Mouse (Mus musculus) midbrain, embryonic 11.5 days (tissue): ENCODE measurements around the gene Pck1. TPM values are rescaled to one million over a fixed set of nuclear protein-coding genes. Genes with fewer than 3 reads are reported as not detected.
"Not testable (repeated sequence)": the region's sequence is repeated elsewhere in the genome, so short reads cannot be mapped to it uniquely, and the experiment has no call there.

ENCODE experiments used
- ATAC-seq: fragments of 200-750 bp; cut with Nextera tagmentation; 2 replicates; pipeline ENCODE4 v1.8.0; 2017; ENCODE audit warnings: moderate TSS enrichment, moderate library complexity; ENCODE audit not compliant: low FRiP score
- DNase-seq: peaks from one replicate; pipeline ENCODE4 v3.0.0; 2015; ENCODE audit warnings: low spot score; ENCODE audit errors: missing footprints
- H3K27ac ChIP-seq: fragments of 300-500 bp; sonication (generic); 2 replicates; pipeline ENCODE4 v1.5.1; 2014; ENCODE audit warnings: low read depth, low read length
- H3K27me3 ChIP-seq: fragments of 300-500 bp; sonication (generic); 2 replicates; pipeline ENCODE4 v1.6.1; 2014; ENCODE audit warnings: mild to moderate bottlenecking, low read length, moderate library complexity, mixed read lengths; ENCODE audit not compliant: control insufficient read depth, insufficient read depth
- H3K36me3 ChIP-seq: fragments of 300-500 bp; sonication (generic); 2 replicates; pipeline ENCODE4 v1.6.1; 2014; ENCODE audit warnings: mild to moderate bottlenecking, low read length, moderate library complexity, mixed read lengths; ENCODE audit not compliant: control insufficient read depth, insufficient read depth
- H3K4me1 ChIP-seq: fragments of 300-500 bp; sonication (generic); 2 replicates; pipeline ENCODE4 v1.6.1; 2014; ENCODE audit warnings: low read length; ENCODE audit not compliant: control insufficient read depth, insufficient read depth
- H3K4me2 ChIP-seq: fragments of 300-500 bp; sonication (generic); 2 replicates; pipeline ENCODE4 v1.6.1; 2014; ENCODE audit warnings: mild to moderate bottlenecking, moderate library complexity
- H3K4me3 ChIP-seq: fragments of 300-500 bp; sonication (generic); 2 replicates; pipeline ENCODE4 v1.5.1; 2014; ENCODE audit warnings: low read depth, low read length
- H3K9ac ChIP-seq: fragments of 300-500 bp; sonication (generic); 2 replicates; pipeline ENCODE4 v1.6.1; 2014; ENCODE audit warnings: low read length
- H3K9me3 ChIP-seq: fragments of 300-500 bp; sonication (generic); 2 replicates; pipeline ENCODE4 v1.6.1; 2016; ENCODE audit warnings: low read length; ENCODE audit not compliant: control insufficient read depth
- WGBS: fragments of 180-500 bp; shearing (Covaris S2); extraction: QIAGEN DNeasy Blood & Tissue Kit; methylation state at CpG from one replicate; pipeline ENCODE4 v1.1.7; 2014; 5-methylcytosine and 5-hydroxymethylcytosine counted together
- polyA plus RNA-seq: library from polyadenylated mRNA; unstranded; fragments of >200 nt; fragmentation: Nextera tagmentation; extraction: Ambion mirVana; gene quantifications from 2 replicates; pipeline ENCODE4 v1.2.1, GENCODE M21; 2014

Gene Pck1
- polyA plus RNA-seq = not detected in 2 replicates

DNA sequence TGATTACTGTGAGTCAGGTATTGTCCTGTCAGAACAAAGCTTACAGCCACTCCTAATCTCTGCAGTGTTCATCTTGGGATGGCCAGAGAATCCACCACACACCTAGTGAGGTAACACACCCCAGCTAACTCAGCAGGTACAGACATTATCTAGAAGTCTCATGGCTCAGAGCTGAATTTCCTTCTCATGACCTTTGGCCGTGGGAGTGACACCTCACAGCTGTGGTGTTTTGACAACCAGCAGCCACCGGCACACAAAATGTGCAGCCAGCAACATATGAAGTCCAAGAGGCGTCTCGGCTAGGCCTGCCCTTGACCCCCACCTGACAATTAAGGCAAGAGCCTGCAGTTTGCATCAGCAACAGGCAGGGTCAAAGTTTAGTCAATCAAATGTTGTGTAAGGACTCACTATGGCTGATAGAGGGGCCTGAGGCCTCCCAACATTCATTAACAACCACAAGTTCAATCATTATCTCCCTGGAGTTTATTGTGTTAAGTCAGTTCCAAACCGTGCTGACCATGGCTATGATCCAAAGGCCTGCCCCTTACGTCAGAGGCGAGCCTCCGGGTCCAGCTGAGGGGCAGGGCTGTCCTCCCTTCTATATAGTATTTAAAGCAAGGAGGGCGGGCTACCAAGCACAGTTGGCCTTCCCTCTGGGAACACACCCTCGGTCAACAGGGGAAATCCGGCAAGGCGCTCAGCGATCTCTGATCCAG lies at the start of gene Pck1:
TSS of gene Pck1 (plus strand) at position 613 of the 716 bp plus-strand sequence.
- ATAC-seq (no peak), DNase-seq (no peak)
- H3K4me1 ChIP-seq = no peaks in the 10 kb centered on the region
- no peaks in the 10 kb centered on the region for H3K9me3 ChIP-seq
- WGBS = 90% methylated on average over 13 of the region's 13 CpGs
- no peaks in the 10 kb centered on the region for H3K27me3 ChIP-seq
- H3K4me3 ChIP-seq = no peak within 1 kb of the TSS
- H3K9ac ChIP-seq = no peak within 1 kb of the TSS
- no peak within 1 kb of the TSS for H3K27ac ChIP-seq
- no peaks in the 10 kb centered on the region for H3K36me3 ChIP-seq
- no peak within 1 kb of the TSS for H3K4me2 ChIP-seq

DNA sequence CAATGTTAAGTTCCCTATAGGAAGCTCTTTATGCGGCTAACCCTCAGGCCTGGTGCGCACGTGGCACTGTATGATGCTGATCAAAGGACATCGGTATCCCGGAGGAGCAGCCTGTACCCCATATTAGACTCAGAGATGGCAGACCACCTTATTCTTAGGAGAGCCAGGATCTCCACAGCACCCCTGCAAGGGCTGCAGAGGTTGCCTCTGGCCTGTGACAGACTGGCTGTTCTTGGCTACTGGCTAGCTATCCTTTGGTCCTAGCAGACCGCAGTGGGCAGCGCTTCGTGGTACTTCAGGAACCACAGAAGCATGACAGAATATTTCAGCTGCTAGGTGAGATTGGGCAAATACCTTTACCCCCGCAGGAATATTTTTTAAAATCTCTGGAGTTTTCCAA lies 46.4 kb upstream of the Pck1 start:
- H3K9ac ChIP-seq = no peak overlapping the region
- ATAC-seq (0 out of 2 replicates have a peak, but pooled peaks have one; percentile 19), DNase-seq (no peak)
- no peak overlapping the region for H3K4me2 ChIP-seq
- no peaks in the 10 kb centered on the region for H3K36me3 ChIP-seq
- H3K9me3 ChIP-seq = no peaks in the 10 kb centered on the region
- no peak overlapping the region for H3K4me3 ChIP-seq
- H3K27ac ChIP-seq = no peak overlapping the region
- H3K4me1 ChIP-seq = no peaks in the 10 kb centered on the region
- 83% methylated on average over 9 of the region's 9 CpGs for WGBS
- H3K27me3 ChIP-seq = no peaks in the 10 kb centered on the region

DNA sequence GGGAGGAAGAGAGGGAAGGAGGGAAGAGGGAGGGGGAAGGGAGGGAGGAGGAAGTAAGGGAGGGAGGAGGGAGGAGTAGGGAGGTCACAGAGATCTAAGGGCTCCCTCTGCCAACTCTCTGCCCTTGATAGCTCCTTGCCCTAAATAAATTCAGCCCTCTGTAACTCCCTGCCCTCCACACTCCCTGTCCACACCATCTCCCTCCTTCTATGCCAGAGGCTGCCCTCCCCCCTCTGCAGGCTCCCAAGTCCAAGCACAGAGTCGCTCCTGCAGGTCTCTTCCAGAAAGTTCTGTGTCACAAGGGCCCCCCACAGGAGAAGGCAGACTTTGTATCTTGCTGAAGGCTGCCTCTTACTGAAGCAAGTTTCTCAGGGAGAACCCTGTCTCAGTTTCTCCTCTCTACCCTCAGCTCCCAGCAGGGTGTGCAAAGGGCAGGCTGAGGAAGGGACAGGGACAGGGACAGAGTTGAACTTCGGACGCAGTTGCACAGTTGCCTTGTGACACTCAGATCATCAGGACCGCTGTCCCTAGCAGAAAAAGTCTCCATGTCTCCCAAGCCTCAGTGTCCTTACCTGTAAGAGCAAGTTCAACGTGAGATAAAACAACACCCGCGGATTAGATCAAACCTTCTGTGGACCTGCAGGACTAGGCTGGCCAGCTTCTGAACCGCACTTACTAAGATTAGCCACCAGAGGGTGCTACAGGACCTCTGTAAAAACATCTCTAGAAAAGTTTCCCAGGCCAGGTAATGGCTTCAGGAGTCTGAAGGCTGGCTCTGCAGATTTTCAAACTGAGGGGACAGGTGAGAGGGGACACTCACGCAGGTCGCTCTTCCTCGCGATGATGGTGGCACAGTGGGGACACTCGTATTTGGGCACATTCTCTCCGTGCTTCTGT lies 45.7 kb upstream of the Pck1 start:
- H3K27me3 ChIP-seq = no peaks in the 10 kb centered on the region
- H3K4me2 ChIP-seq = no peak overlapping the region
- H3K9me3 ChIP-seq = no peaks in the 10 kb centered on the region
- H3K27ac ChIP-seq = no peak overlapping the region
- H3K36me3 ChIP-seq = no peaks in the 10 kb centered on the region
- peak; percentile 33; the same call in 1 of the 2 replicates for ATAC-seq
- no peak overlapping the region for H3K9ac ChIP-seq
- no peaks in the 10 kb centered on the region for H3K4me1 ChIP-seq
- H3K4me3 ChIP-seq = no peak overlapping the region
- DNase-seq = peak; percentile 95
- WGBS = 20% methylated on average over 14 of the region's 14 CpGs

DNA sequence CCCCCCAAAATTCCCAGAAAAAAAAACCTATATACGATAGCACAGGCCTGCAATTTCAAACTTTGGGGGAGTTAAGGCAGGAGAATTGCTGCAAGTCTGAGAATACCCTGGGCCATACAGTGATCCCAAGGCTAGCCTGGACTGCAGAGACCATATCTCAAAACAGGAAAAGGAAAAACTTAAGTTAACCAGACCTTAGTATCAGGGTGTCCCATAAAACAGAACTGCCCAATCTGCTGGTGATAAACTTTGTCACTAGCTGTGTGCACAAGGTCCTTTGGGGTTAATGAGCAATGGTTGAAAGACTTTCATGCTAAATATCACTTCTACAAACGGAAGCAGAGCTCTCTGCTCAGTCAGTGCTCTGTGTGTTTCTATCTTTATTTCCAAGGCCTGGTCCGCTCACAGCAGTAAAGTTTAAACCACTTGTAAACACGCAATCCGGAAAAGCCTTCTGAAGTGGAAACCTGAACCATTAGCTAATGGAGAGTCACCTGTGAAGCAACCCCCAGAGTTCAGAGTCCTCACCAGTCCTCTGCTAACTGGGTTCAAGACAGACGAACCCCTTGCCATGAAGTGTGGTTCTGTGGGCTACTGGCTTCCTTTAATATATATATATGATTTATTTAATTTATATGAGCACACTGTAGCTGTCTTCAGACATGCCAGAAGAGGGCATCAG lies 44.2 kb upstream of the Pck1 start:
- H3K4me3 ChIP-seq = no peak overlapping the region
- no peaks in the 10 kb centered on the region for H3K4me1 ChIP-seq
- H3K4me2 ChIP-seq = no peak overlapping the region
- ATAC-seq (no peak), DNase-seq (no peak)
- H3K9me3 ChIP-seq = no peaks in the 10 kb centered on the region
- no peaks in the 10 kb centered on the region for H3K27me3 ChIP-seq
- 87% methylated on average over 6 of the region's 6 CpGs for WGBS
- no peaks in the 10 kb centered on the region for H3K36me3 ChIP-seq
- H3K27ac ChIP-seq = no peak overlapping the region
- H3K9ac ChIP-seq = no peak overlapping the region

DNA sequence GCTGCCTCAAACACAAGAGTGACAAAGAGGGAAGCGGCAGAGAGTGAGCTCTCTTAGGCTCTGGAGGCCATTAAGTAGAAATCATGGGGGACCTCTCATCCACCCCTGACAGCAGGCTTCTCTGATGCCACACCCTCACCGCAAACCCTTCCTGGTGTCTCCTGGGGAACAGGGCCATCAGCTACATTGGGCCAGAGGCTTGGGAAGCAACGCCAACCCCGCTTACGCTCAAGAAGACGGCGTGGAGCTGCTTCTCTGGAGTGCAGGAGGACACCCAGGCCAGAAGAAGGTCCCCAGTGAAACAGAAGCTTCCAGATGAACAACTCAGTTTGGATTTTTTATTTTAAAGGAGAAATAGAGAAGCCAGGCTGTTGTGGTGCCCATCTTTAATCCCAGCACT lies 43.3 kb upstream of the Pck1 start:
- 93% methylated on average over 7 of the region's 7 CpGs for WGBS
- Histone ChIP-seq H3K9ac (no peak overlapping the region), H3K4me2 (no peak overlapping the region), H3K36me3 (no peaks in the 10 kb centered on the region), H3K27ac (no peak overlapping the region), H3K4me1 (no peaks in the 10 kb centered on the region), H3K4me3 (no peak overlapping the region), H3K9me3 (no peaks in the 10 kb centered on the region), H3K27me3 (no peaks in the 10 kb centered on the region)
- ATAC-seq (no peak), DNase-seq (no peak)

DNA sequence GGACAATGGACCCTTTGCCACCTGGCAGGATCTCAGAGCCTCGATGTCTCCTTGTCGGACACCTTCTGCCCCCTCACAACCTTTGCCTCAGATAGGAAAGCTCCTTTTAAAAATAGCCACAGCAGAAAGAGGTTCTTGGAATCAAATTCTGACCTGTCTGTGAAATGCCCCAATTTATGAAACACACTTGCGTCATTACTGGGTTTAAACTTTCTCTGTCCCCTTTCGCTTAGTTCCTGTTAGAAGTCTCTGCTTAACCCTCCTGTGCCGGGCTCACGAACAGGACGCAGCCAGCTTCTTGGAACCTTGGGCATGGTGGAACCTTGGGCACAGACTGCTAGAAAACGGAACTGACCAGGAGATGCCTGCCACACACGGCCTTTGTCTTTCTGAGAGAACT lies 42.3 kb upstream of the Pck1 start:
- DNase-seq (no peak), ATAC-seq (no peak)
- H3K4me1 ChIP-seq = no peaks in the 10 kb centered on the region
- no peak overlapping the region for H3K4me3 ChIP-seq
- H3K9me3 ChIP-seq = no peaks in the 10 kb centered on the region
- no peak overlapping the region for H3K9ac ChIP-seq
- whole genome bisulfite sequencing = 87% methylated on average over 9 of the region's 9 CpGs
- H3K27ac ChIP-seq = no peak overlapping the region
- H3K36me3 ChIP-seq = no peaks in the 10 kb centered on the region
- no peak overlapping the region for H3K4me2 ChIP-seq
- no peaks in the 10 kb centered on the region for H3K27me3 ChIP-seq

DNA sequence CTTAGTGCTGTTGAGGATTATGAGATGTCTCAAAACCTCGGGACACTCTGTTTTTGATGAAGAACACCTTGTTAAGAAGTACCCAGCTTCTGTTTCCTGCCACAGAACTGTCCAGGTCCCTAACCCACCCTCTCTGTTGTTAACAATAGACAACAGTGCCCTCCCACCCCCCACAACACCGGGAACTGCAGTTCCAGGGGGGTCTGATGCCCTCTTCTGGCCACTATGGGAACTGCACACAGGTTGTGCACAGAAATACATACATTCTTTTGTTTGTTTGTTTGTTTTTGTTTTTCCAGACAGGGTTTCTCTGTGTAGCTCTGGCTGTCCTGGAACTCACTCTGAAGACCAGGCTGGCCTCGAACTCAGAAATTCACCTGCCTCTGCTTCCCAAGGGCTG lies 39.1 kb upstream of the Pck1 start:
- H3K27me3 ChIP-seq, H3K9me3 ChIP-seq, H3K27ac ChIP-seq, H3K4me3 ChIP-seq, H3K9ac ChIP-seq, H3K36me3 ChIP-seq, H3K4me2 ChIP-seq, DNase-seq, ATAC-seq, H3K4me1 ChIP-seq: not testable (repeated sequence)
- 68% methylated on average over 3 of the region's 3 CpGs for WGBS

DNA sequence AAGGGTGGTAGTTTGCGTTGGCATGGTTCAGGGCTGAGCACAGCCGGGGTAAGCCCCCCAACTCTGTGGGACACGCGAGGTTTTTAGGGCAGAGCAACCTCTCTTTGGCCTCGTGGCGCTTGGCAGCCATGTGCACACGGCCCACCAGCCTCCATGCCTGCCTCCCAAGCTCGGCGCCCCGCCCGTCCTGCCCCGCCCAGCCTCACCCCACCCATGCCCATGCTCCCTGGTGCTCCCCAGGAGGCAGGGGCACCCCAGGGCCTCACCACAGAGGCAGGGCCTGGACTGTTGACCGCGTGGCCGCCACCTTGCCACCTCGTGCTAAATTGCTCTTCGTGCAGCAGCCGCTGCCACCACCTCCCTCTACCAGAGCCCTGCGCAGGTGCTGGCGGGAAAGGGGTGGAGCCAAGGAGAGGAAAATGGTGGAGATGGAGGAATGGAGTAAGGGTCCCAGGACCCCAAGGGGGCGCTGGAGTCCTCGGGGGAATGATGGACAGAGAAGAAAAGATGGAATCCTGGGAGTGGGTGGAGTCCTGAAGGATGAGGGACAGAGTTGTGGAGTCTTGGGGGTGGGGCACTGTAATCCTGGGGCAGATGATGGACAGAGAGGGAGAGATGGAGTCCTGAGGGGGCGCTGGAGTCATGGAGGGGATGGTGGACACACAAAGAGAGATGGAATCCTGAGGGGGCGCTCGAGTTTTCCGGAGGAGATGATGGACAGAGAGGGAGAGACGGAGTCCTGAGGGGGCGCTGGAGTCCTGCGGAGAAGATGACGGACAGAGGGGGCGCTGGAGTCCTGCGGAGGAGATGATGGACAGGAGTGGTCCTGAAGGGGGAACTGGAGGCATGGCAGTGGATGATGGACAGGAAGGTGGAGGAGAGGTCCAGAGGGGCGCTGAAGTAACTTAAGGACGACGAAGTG lies 33.6 kb upstream of the Pck1 start, which contains the start of gene Ctcfl:
TSS of gene Ctcfl (minus strand) at position 503 of the 922 bp plus-strand sequence.
- H3K4me1 ChIP-seq = 0 out of 2 replicates have a peak, but pooled peaks cover 2% of the 10 kb centered on the region
- WGBS = 90% methylated on average over 30 of the region's 35 CpGs
- no peaks in the 10 kb centered on the region for H3K36me3 ChIP-seq
- H3K27ac ChIP-seq = no peak within 1 kb of the TSS
- no peaks in the 10 kb centered on the region for H3K27me3 ChIP-seq
- no peak within 1 kb of the TSS for H3K4me2 ChIP-seq
- no peaks in the 10 kb centered on the region for H3K9me3 ChIP-seq
- H3K4me3 ChIP-seq = no peak within 1 kb of the TSS
- H3K9ac ChIP-seq = no peak within 1 kb of the TSS
- DNase-seq (no peak), ATAC-seq (0 out of 2 replicates have a peak, but pooled peaks have one; percentile 40)
